Mouse (Mus musculus) CH12F3 (cell line): Measurements from ENCODE around the gene Lgals1.

Experiments used
- in situ Hi-C: fragments of 300-500 bp; cut with MboI; formaldehyde crosslinking; loops from 2 replicates; pipeline ENCODE4 v1.14.3; 2020; ENCODE audit warnings: low sequenced_read_pairs

Gene Lgals1

DNA sequence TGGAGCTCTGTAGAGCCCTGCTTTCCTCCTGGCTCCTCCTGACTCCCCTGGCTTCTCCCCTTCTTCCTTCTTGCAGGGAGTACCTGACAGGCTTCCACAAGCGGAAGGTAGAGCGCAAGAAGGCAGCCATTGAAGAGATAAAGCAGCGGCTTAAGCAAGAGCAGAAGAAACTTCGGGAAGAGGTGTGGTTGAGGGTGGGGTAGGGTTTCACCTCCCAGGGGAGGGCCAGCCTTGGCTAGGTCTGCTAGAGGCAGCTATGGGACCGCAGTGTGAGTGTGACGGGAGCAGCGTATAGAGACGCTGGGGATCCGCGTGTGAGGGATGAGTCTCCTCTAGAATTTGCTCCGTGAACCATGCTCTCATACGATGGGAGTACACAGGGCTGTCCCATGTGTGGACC lies 9.9 kb downstream of the Lgals1 start:
- in situ Hi-C loops = no loop called here

DNA sequence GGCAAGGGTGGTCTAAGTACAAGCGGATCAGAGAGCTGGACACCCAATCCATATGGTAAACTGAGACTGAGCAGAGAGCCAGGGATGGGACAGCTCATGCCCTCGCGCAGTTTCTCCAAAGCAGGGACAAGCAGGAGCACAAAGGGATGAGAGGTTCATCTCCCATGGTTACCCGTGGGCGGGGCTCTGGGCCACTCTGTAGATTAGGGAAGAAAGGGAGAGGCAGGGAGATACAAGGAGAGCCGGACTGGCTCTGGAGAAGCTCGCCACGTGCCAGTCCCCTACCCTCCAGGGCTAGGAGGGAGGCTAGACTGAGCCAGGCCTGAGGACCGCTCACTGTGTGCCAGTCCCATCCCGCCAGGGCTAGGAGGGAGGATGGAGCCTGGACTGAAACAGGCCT lies 10.8 kb downstream of the Lgals1 start:
- in situ Hi-C loops = no loop called here

- in situ Hi-C loops = no loop called here
Measured at GRCm38 (mm10) chr15:78937963-78938362, 11.4 kb downstream of the Lgals1 start.

GRCm38 (mm10) chr15:78940325-78940724 lies 13.8 kb downstream of the Lgals1 start:
- in situ Hi-C loops = no loop called here

DNA sequence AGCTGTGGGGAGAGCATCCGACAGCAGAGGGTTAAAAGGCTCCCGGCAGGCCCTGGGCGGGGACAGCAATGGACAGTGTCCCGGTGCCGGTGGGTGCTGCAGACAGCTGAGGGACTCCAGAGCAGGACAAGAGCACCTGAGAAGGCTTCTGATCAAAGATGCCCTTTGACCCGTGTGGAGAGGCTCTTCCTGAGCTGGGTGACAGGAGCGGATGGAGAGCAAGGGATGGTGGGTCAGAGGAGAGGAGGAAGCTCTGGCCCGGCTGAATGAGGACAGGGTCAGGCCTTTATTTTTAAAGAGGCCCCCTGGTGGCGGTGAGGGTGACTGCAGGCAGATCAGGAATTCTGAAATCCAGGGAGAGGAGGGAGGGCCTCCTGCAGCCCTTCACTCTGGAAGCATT lies 16.1 kb downstream of the Lgals1 start:
- in situ Hi-C loops = no loop called here

- in situ Hi-C loops = no loop called here
Measured at GRCm38 (mm10) chr15:78946232-78946631, 19.7 kb downstream of the Lgals1 start.

- in situ Hi-C loops = no loop called here
Measured at GRCm38 (mm10) chr15:78947657-78948056, 21.1 kb downstream of the Lgals1 start, which contains the start of gene Triobp. Gene Triobp (plus strand): TSS chr15:78947724.

GRCm38 (mm10) chr15:78948152-78948725 lies 21.7 kb downstream of the Lgals1 start:
- in situ Hi-C loops = no loop called here

- in situ Hi-C loops = no loop called here
Measured at GRCm38 (mm10) chr15:78948883-78949282, 22.4 kb downstream of the Lgals1 start.

GRCm38 (mm10) chr15:78955663-78956062 lies 29.1 kb downstream of the Lgals1 start:
- in situ Hi-C loops = no loop called here

GRCm38 (mm10) chr15:78956351-78956750 lies 29.8 kb downstream of the Lgals1 start:
- in situ Hi-C loops = no loop called here

DNA sequence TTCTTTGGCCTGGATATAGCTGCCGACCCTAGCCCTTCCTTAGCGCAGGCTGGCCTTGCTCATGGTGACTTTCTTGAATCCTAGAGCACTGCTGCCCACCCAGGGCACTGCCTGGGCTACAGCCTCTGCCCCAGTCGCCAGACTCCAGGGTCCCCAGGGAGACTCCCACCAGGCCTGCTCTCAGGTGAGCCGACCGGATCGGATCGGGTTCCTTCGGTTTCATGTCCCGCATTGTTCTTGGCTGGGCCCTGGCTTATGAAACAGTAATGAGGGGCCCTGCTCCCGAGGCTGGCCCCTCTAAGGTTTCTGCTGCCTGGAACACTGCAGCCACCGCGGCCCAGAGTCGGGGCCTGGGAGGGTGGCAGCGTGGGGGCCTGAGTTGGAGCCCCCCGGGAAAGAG lies 30.5 kb downstream of the Lgals1 start:
- in situ Hi-C loops = no loop called here

GRCm38 (mm10) chr15:78959537-78959936 lies 33.0 kb downstream of the Lgals1 start:
- in situ Hi-C loops = no loop called here

DNA sequence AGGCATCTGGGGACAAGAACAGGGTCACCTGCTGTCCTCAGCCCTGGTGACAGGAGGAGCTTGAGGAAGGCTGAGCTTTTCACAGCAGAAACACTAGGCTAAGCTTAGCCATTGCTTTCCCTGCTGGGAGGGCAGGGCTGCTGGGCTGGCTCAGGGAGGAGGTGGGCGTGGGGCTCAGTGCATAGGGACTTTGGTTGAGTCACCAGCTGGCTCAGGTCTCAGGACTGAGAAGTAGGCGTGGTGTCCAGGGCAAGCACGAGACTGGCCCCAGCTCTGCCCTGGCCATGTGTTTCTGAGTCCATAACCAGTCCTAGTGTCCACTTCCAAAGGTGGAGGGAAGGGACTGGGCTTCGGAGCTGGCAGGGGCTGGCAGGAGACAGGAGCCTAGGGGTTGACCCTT lies 33.6 kb downstream of the Lgals1 start:
- in situ Hi-C loops = no loop called here

DNA sequence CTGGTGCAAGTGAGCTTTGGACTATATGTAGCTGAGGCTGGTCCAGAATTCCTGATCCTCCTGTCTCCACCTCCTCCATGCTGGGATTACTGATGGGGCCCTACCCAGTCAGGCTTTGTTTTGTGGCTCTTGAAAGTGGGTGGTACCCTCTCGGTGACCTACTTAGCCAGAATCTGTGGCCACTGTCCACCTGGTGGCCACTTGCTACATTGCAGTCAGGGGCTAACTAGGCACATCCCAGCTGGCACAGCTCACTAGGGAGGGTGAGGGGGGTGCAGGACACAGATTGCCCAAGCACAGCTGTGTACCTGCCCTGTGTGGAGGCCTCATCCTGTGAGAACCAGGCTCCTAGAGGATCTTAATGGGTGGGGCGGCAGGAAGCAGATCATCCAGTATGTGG lies 36.4 kb downstream of the Lgals1 start:
- in situ Hi-C loops = no loop called here

GRCm38 (mm10) chr15:78971626-78972025 lies 45.1 kb downstream of the Lgals1 start:
- in situ Hi-C loops = no loop called here

- in situ Hi-C loops = no loop called here
Measured at GRCm38 (mm10) chr15:78973950-78974349, 47.4 kb downstream of the Lgals1 start.

DNA sequence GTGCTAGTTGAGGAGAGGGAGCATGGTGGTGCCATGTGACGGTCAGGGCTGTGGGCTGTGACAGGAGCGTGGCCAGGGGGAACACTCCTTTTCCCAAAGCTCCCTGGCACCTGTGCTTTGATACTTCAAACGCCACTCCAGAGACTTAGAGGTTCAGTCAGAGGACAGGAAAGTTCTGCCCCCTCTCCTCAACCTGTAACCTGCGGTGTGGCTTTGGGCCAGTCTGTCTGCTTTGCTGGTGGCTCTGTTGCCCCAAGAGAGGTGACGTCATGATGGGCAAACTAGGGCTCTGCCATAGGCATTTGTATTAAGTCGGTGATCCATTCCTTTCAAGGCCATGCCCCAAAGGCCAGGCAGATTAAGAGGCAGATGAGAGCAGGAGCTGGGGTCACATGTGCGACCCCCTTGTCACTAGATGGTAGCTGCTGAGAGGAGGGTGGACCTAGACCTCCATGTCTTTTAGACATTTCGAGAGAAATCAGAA lies 51.2 kb downstream of the Lgals1 start:
- in situ Hi-C loops = no loop called here

GRCm38 (mm10) chr15:78978875-78979274 lies 52.4 kb downstream of the Lgals1 start:
- in situ Hi-C loops = no loop called here
